Mouse (Mus musculus) urinary bladder, adult 18-20 months (tissue): Measurements from ENCODE around the gene Fitm2.
"Not testable (repeated sequence)": the region's sequence is repeated elsewhere in the genome, so short reads cannot be mapped to it uniquely, and the experiment has no call there.

Experiments
- DNase-seq, 2 experiments: peaks; one replicate each; pipeline ENCODE4 v3.0.0; 2022; ENCODE audit warnings: low spot score in 2 of 2, mixed read lengths in 2 of 2

Fitm2 gene

DNA sequence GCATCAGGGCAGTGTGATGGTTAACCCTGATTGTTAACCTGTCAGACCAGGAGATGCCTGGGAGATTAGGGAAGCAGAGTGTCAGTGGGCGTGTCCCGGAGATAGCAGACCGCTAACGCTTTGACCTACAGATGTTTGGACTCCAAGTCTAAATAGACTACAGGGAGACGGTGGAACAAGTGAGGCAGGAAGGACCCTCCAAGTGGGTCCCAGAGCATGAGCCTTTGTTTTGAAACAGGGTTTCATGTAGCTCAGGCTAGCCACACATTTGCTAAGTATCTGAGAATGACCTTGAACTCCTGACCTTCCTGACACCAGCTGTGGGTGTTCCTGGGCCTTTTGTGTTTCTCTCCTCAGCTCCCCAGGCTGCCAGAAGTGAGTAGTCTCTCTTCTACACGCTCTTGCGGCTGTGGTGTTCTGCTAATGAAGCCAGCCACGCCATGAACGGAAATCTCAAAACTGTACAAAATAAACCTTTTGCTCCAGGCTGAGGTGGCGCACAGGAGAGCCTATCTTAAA is 9.1 kb downstream of the Fitm2 start:
- no peak for DNase-seq

DNA sequence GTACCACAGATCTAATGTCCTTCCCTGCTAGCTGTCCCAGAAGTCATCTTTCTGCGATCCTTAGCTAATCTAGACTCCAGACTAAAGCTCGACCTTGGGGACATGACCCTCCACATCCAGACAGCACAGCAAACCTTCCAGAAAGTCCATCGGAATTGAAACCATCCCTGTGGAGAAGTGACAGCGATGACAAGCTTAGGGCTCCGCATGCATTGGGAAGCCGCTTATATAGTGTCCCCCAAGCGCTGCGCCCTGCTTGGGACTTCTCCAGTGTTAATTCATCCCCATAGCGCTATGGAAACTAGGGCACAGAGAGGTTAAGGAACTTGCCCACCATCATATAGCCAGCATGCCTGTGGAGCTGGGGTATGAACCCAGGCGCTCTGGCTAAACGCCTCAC is 9.6 kb downstream of the Fitm2 start:
- no peak for DNase-seq

- DNase-seq, result no peak
Observed at GRCm38 (mm10) chr2:163462386-163462785, 10.0 kb downstream of the Fitm2 start.

DNA sequence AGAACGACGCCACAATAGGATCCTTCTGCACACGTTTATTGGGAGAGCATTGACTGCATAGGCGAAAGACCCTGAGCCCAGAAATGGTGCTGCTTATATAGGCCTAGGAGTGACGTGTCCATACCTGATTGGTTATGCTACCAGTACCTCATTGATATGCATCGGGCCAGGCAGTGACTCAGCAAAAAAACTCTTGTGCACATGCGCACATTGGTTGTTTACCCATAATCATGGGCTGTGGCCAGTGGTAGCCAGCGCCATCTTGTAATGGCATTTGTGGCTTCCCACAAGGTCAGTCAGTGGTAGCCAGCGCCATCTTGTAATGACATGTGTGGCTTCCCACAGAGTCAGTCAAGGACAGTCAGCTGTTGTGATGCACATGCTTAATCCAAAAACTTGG is 11.1 kb downstream of the Fitm2 start:
- DNase-seq, result not testable (repeated sequence)

GRCm38 (mm10) chr2:163460622-163461021 is 11.8 kb downstream of the Fitm2 start:
- DNase-seq, result no peak

DNA sequence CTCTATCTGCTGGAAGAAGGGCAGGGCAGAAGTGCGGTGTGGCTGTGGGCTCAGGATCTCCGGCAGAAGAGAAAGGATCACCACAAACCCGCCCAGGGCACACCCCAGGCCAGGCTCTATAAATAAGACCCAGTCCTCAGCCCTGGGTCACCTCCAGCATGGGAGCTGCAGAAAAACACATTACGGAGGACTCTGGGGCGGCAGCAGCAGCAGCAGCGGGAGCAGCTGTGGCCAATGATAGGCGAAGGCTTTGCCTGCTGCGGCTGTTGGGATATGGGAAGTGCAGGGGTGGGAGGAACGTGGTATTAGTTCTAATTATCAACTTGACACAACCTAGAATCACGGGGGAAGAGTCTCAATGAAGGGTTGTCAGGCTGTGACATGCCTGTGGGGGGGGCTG is 13.0 kb downstream of the Fitm2 start:
- no peak for DNase-seq

DNA sequence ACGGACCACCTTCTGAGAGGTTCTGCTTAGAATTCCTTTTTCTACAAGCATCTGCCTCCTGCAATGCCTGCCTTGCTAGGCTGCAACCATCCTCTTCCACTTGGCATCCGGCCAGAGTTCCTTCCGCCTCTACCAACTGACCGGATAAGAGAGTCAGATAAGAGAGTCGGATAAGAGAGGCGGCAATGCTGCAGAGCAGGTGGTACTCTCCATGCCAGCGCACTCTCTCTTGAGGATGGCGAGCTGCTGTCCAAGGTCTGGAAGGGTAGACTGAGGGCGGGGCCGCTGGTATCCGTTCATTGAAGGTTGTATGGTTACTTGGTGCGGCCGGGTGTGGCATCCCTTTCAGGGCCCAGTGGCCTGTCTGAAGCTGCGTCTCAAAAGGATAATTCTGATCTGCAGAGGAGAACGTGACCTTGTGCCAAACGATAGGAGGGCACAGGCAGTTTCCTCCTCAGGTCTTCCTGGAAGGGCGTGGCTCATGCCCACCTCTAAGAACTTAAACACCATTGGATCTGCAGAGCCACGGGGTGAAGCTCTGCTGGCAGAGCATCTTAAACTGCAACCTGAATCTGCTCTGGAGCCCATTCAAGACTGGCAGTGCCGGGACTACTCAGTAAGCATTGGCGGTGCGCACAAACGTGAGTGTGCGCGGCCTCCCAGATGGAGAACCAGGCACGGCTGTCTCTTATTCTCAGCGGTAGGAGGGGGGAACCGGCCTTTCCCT is 13.7 kb downstream of the Fitm2 start:
- DNase-seq, result no peak

GRCm38 (mm10) chr2:163453378-163453777 is 19.1 kb downstream of the Fitm2 start:
- no peak for DNase-seq

DNA sequence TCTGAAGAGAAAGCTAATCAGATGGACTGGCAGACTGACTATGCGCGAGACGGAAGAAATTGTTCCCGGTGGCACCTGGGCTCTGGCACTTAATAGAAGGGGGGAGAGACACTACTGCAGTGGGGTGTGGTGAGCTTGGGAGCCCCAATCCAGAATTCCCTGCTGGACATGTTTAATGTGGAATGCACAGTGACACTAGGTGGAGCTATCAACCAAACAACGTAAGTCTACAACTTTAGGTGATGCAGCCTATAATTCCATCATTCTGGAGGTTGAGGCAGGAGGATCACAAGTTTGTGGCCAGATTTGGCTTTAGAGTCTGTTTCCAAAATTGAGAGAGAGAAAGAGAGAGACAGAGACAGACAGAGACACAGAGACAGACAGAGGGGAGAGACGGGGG is 19.7 kb downstream of the Fitm2 start:
- no peak for DNase-seq

- DNase-seq, result no peak
Observed at GRCm38 (mm10) chr2:163450668-163451295, 21.6 kb downstream of the Fitm2 start.

GRCm38 (mm10) chr2:163449276-163449675 is 23.2 kb downstream of the Fitm2 start:
- DNase-seq, result no peak

- DNase-seq, result no peak
Observed at GRCm38 (mm10) chr2:163447375-163447774, 25.1 kb downstream of the Fitm2 start.

DNA sequence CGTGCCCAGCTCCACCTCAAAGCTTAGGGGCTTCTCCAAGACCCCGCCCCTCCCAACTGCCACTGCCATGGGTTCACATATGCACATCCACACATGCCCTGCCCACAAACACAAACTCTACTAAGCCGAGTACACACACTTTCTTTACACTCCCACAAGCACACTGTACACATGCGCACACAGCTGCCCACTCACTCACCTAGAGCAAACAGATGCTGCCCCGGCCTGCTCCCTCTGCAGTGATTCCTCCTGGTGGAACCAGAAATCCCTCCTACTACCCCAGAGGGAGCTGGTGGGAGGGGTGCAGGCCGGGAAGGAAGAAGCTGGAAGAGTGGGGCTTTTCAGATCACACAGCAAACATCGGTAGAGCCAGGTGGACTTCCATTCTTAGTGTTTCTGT is 28.4 kb downstream of the Fitm2 start:
- DNase-seq, result no peak

- no peak for DNase-seq
Observed at GRCm38 (mm10) chr2:163443543-163443942, 28.9 kb downstream of the Fitm2 start.

- DNase-seq, result no peak
Observed at GRCm38 (mm10) chr2:163439488-163439887, 32.9 kb downstream of the Fitm2 start.

DNA sequence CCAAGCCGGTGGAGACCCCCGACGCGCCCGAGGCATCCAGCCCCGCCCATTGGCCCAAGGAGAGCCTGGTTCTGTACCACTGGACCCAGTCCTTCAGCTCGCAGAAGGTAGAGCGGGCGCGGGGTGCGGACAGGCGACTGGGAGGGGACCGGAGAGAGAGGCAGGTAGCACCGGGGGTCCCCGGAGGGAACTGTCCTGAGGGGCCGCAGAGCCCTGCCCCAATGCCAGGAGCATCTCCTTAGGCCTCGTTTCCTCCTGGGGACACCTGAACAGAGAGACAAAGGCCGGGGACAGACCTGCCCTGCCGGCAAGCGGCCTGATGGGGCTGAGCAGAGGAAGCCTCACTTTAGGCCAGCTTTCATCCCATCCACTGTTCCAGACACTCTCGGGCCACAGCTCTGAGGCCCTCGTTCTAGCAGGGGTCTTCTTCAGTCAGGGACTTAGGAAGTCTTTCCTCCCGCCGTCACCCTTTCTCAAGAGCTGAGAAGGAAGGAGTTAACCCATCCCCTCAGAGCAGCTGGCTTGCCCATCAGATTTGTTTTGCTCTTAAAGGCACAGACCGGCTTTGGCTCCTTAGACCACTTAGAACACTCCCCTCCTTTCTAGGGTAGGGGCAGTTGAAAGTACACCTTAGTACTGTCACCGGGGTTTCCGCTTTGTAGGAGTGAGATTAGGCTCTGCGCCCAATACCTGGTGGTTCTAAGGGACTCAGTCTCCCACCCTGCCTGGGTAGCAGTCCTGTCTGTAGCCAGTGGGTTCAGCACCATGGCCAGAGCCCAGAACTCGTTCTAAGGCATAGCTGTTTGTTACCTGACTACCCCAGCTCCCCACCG is 33.6 kb downstream of the Fitm2 start:
- DNase-seq, result peak in 1 of 2 experiments; percentile 28

GRCm38 (mm10) chr2:163438246-163438618 is 34.2 kb downstream of the Fitm2 start, which contains the start of gene Gdap1l1:
Gene Gdap1l1 (plus strand): TSS chr2:163438476.
- no peak for DNase-seq

DNA sequence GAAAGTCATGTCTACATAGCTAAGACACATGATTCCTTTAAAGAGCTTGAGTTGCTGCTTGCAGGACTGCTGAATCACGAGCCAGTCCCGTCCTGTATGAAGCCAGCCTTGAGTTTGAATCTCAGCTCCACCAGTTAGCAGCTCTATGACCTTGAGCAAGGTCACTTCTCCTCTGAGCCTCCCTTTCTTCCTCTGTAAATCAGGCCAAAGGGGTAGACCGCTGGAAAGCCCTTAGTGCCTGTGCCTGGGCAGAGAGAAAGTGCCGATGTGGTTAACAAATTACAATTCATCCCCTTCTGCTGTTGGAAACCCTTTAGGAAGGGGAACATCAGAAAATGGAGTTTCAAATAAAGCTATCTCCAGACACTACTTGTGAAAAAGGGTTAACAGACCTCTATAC is 34.6 kb downstream of the Fitm2 start:
- DNase-seq, result no peak

- DNase-seq, result no peak
Observed at GRCm38 (mm10) chr2:163433971-163434370, 38.5 kb downstream of the Fitm2 start.

- DNase-seq, result no peak
Observed at GRCm38 (mm10) chr2:163431289-163431688, 41.1 kb downstream of the Fitm2 start.

- DNase-seq, result no peak
Observed at GRCm38 (mm10) chr2:163428346-163429011, 44.0 kb downstream of the Fitm2 start.

GRCm38 (mm10) chr2:163424597-163424996 is 47.8 kb downstream of the Fitm2 start, which contains the start of gene Oser1:
Gene Oser1 (minus strand): TSS chr2:163424697.
- DNase-seq, result no peak
